Mouse (Mus musculus) adrenal gland, postnatal 36 days (tissue): ENCODE results near the gene Gm32742. TPM values are rescaled to one million over a fixed set of nuclear protein-coding genes. Genes with fewer than 3 reads are reported as not detected.

Source experiments
- DNase-seq, 2 experiments: peaks; one replicate each; pipeline ENCODE4 v3.0.0; 2021; ENCODE audit warnings: mixed read lengths in 1 of 2
- long read RNA-seq, 2 experiments: library from polyadenylated mRNA; stranded (forward); transcript quantifications; one replicate each; pipeline ENCODE4 v2.0.0; 2021; ENCODE audit warnings: borderline sequencing depth in 2 of 2
- total RNA-seq, 2 experiments: library from RNA; stranded (reverse); gene quantifications; 2 replicates each; pipeline ENCODE4 v1.2.3; 2021

The Gm32742 gene
- not detected for total RNA-seq
- long read RNA-seq, experiment 1: 0 reads
- long read RNA-seq, experiment 2: 0 reads

DNA sequence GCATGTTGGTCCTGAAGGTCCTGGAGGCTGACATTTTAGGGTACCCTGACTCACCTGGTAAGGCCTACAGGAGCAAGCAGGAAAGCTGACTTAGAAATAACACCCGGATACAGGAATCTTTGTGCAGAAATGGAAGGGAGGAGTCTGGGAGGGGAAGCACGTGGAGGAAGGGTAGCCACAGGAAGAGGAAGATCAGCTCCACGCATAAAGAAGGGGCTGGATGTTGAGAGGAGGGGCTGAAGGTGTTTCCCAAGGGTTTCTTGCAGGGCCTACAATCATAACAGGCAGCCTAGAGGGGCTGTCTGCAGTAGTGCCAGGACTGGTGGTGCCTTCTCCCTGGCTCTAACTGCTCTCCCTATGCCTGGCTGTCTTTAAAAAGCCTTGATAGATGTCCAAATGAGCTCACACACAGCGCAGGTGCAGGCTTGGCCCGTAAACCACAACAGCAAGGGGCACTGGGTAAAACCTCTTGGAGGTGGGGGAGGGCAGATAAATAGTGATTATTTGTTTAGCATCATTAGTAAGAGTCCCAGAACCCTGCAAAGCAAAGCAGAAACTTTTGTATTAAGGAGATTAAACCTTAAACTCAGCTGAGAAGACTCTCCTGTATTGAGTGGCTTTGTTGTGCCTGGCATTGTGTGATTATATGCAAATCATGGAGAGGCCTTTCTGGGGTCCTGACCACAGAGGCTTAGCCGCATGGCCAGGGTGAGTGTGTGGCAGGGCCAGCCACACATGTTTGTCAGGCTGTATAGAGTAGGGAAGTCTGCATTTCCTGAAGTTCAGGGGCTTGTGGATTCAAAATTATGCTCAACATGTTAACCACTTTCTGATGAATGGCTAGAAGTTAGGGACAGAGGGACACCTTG, at the start of gene Gm32742:
Gene Gm32742, minus strand, starts transcription at position 206 of the 869 bp plus-strand sequence.
- no peak for DNase-seq

DNA sequence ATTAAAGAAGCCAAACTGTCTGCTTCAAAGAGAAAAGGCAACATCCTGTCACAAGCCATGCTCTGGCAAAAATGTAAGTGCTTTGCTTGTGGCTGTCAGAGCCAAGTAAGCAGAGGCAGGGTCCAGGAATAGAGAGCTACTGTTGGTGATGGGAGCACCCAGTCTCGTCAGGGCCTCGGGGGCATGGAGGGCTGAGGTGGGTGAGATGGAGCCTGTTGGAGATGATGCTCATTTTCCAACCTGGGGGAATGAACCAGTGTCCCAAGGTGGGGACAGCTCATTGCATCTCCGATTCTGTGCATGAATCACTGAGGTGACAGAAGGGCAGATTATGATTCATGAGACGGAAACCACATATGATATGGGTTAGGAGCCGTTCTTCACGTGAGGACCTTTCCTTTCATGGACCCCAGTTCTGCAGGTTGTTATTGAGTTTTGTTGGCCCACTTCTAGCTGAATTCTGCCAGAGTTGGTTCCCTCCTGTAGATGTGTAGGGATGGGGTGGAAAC, 48.5 kb upstream of the Gm32742 start:
- DNase-seq: no peak

DNA sequence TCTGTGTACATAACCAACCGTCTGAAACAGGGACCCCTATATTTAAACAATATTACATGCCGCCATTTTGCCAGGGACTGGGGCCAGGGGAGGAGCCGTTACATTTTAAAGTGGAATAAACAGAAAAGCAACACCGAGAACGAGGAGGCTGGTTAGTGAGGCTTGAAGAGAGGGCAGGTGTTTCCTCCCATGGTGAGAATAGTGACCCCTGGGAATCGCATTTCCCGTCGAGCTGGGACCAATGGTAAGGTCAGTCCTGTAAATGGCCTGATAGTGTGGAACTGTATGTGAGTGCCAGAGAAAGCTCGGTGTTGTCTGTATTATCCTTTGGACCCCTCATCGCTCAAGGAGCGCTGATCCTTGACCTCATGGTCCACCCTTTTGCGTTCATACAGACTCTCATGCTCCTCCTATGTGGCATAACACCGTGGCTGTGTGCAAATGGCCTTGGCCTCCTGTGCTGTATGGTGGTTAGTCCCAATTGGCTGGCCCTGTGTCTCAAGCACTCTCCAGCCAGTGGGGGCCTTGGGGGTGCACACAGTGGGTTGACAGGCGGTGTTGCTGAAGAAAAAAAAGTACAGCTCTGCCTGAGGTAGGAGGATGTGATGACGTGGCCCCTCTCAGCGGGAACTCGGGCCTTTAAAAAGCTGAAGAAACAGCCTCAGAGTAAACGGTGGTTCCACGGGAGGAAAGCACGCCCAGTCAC, 47.9 kb upstream of the Gm32742 start, which contains the start of gene Pou2af1:
Gene Pou2af1, plus strand, starts transcription at position 686 of the 706 bp plus-strand sequence.
- no peak for DNase-seq

DNA sequence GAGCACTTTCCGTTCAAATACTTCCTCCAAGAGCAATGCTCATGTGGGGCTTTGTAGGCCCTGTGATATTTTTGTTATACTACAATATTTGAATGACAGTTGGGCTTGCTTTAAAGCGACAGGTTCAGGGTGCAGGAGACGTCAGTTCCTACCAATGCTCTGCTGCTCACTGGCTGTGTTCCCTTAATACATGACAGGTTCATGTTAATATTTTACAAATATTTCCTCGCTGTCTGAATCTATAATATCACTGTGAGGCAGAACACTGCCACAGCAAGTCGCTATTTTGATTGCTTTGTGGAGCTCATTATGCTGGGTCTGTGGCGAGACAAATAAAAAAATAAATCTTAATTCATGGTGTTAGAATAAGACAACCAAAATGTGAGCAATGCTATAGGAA, 45.9 kb upstream of the Gm32742 start:
- DNase-seq: no peak

DNA sequence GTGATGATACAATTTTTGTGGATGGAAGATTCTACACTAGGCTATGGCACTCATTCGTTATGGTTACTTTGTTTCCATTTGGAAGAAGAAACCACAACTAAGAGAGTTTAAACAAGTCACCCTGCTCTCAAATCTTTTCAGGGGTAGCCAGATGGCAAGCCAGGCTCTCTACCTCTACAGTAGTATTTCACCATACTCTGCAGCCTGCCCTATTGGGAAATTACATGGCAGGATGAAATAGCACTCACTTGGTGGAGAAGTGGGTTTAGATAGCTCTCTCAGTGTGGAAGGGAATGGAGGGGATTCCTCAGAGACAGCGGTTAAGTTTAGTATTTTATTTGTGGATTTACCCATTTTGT, 43.6 kb upstream of the Gm32742 start:
- DNase-seq: no peak

DNA sequence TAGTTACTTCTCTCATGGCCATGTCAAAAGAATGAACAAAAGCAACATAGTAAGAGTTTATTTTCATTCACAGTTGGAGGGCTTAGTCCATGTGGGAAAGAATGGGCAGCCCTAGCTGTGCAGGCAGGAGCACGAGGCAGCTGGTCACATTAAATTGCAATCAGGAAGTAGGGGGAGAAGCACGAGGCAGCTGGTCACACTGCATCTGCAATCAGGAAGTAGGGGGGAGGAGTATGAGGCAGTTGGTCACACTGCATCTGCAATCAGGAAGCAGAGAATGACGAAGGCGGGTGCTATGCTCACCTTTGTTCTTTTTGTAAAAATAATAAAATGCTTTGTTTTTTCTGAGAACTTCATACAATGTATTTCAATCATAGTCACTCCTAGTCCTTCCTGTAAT, 29.5 kb upstream of the Gm32742 start:
- DNase-seq: no peak

DNA sequence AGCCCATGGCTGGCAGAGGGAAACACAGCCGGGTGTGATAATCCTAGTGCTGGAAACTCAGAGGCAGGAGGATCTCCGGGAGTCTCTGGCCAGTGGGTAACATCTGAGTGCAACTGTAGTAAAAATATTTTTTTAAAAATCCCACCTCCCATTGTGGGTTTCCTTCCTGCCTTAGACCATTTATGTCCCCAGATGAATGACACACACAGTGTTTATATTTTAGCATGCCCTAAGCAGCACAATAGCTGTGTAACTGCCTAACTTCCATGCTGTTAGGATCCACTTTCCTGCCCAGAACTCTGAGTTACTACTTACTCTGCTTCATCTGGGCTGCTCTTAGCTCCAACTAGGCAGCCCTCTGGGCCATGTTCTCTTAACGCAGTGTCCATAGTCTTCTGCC, 25.3 kb upstream of the Gm32742 start:
- no peak for DNase-seq

DNA sequence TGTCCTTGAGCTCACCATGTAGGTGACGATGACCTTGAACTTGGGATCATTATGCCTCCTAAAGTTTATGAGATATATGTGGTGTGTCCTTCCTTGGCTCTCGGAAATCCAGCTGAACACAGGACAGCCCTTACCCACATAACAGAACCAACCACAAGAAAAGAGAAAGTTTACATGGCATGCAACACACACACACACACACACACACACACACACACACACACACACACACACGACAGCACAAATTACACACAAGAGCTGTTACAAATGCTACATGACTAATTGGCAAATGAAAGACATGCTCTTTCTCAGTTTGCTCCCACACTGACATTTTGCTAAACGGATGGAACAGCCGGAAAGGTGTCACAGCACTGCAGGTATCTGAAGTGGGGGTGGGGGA, 20.6 kb upstream of the Gm32742 start:
- no peak for DNase-seq

DNA sequence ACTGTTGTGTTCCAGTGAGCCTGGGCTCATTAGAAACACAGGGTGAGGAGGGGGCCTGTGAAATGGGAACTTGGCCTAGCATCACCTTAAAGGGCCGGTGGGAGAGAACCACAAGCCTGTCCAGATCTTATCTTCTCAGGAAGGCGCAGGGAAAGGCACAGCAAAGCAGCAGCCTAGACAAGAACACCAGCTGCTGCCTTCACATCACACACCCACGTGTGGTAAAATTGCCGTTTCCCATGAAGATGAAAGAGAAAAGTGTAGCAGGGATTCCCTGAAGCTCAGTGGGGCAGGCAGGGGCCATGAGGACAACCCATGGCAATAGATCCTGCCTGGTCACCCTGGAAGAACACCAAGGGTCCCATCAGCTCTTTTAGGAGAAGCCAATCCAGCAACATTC, 20.1 kb upstream of the Gm32742 start:
- DNase-seq: no peak

DNA sequence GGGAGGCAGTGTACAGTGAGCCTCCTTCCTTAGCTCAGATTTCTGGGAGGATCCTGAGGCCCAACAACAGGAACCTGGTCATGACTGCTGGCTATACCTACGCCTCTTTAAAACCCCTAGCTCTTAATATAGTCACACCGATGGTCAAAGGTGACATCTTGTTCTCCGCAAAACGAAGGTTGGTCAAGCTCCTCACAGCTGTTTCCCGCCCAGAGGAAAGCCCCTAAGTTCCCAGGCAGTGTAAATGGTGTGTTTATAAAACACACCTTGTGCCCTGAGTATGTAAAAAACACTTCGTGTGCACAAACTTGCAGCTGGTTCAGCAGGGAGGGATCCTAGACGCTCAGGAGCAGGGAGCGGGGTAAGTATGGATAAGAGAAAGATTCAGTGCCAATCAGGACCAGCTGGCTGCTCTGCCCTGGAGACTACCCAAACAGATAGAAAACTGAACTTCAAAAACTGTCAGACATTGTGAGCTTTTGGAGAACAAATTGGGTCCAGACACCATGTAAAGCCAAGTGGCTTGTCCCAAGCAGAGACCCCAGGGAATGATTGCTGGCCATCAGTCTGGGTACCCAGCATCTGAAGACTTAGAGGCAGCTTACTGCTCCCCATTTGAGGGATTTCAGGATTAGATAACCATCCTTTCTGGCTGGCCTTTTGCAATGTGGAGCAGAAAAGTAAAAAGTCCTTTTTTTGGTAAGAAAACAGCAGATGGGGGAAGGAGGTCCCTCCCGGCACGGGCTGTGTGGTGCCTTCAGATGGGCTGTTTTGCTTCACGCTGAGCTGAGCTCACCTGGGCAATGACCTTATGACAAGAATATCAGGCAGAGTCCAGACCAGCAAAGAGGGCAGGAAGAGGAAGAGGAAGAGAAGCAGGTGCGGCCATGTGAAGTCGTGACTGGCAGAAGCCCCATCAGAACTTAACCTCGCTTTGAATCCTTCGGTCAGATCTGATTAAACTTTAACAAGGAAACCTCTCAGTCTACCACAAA, 17.7 kb upstream of the Gm32742 start:
- no peak for DNase-seq

DNA sequence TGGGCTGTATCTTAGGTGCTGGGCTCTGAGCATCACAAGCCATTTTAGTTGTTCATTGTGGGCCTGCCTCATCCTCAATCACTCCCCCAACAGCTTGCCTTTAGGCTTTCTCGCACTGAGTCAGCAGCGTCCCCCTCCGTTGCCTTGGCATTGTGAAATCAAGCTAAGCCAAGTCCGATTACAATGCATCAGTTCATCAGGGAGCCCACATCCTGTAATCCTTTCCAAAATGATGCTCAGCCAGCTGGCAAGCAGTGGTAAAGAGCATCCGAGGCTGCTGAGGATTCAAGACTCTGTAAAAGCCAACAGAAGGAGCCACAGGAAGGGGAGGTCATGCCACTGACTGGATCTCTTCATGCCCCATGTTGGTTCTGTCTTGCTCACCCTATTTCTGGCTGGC, 15.3 kb upstream of the Gm32742 start:
- DNase-seq: no peak

DNA sequence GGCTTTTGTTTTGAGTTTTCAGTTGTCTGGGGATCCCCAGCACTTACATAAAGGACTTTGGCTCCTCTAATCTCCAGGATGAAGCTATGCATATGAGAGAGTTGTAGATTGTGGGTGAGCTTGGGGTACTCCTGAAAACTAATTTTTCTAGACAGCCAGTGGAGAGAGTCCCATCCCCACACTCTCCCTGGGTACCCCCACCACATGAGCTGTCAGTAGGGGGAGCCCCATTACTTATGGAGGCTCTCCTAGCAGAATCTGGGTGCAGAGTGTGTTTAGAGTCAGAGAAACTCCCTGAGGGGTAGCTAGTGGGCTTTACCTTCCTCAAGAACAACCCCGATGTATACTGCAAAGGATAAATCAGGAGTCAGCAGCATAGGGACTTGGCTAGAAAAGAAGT, 13.0 kb upstream of the Gm32742 start:
- DNase-seq: peak in 1 of 2 experiments; percentile 18

DNA sequence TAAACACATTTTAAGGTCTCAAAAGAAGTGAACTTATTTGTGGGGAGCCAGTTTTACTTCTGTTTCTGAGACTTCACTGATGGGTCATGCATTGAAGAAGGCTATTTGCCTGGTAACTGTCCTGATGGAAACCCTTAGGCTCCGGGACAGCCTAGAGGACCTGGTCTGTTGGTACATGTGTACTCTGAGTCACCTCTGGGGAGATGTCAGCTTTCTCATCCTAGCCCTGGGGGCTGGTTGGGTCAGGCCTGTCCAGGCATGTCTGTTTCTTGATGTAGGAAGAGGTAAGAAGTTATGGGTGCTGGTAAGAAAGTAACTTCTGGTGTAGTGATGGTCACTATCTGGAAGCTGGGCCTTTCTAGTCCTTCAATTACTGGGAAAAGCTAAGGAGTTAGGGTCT, 10.4 kb upstream of the Gm32742 start:
- no peak for DNase-seq

DNA sequence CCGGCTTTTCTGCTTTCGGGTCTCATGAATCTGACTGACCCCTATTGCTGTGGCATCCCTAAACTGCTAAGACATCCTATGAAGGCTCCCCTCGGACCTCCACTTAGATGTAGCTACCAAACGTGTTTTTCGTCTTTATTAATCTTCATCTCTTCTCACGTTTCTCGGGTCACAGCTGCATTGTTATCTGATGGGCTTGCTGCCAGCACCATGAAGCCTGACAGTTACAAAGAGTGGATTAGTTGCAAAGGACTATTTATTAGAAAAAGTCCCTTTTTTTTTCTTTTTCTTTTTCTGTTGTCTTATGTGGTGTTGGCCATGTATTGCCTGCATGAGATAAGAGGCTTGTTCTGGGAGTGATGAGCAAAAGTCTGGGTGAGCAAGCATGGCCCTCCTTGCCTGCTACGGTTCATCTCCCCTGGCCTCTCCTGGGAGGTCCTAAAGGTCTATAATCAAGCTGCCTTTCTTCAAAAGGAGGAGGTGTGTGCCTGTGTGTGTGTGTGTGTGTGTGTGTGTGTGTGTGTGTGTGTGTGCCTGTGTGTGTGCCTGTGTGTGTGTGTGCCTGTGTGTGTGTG, 9.7 kb upstream of the Gm32742 start:
- DNase-seq: peak; percentile 21 to 56

DNA sequence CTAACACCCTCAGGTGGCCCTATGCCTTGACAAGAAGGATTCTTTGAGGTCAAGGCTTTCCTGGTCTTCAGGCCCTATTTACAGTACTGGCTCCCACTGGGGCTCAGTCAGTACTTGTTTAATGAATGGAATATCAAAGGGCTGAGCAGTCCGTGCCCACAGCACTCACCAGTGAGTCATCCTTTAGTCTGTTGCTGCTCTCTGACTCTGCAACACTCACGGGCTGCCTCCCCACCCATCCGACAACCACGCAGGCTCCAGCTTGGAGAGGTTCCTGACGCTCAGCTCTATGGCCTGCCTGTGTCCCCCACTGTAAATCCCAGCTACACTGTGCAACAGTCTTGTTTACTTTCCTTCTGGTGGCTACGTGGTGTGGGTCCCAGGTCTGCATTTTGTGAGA, 5.0 kb upstream of the Gm32742 start:
- DNase-seq: peak; percentile 43 to 63

DNA sequence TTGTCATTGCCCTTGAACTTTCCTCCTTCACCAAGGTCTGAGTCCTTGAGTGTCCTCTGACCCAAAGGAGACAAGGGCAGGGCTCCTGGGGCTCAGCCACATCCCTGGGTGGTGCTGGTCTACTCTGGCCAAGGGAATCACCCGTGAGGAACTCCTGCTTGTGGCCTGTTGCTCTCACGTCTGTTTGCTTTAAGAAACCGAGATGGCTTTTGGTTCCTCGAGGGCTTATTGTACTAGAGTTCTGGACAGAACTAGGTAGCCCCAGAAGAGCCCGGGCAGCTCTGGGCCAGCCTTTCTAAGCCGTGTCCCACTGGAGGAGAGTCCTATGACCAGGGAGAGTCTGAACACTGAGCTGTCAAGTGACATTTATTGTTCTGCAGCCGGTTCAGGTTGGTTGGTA, 3.8 kb upstream of the Gm32742 start:
- DNase-seq: no peak

DNA sequence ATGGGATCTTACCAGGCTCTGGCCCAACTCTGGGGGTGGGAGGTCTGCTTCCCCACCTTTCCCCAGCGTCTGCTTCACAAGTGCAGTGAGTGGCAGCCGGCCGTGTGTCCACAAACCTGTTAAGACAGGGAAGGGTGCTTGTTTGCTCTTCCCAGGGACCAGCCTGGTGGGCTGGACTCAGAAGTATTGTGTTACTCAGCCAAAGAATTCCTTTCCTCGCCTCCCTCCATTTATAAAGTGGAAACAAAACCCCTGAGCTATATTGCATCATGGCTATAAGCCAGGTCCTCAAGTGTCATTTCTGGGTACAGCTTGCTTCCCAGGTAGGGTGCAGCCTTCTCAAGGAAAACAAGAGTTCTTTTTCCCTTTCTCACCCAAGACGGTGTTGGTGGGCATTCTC, 3.4 kb upstream of the Gm32742 start:
- DNase-seq: no peak

DNA sequence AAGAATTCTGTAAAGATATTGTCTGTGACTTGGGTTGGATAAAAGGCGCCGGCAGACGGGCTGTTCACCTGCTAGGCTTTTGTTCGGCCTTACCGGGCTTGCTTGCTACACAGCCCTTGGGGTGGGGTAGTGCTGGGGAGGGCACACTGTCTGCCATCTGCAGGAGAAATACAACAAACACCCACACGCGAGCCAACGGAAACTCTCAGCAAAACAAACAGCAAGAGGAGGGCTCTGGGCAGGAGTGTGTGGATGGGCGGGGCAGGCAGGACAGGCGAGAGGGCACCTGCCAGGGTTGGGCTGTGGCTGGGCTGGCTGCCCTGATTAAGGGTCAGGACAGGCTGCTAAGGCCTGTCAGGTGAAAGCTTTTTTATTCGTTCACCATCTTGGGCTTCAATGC, 2.6 kb upstream of the Gm32742 start:
- DNase-seq: no peak

DNA sequence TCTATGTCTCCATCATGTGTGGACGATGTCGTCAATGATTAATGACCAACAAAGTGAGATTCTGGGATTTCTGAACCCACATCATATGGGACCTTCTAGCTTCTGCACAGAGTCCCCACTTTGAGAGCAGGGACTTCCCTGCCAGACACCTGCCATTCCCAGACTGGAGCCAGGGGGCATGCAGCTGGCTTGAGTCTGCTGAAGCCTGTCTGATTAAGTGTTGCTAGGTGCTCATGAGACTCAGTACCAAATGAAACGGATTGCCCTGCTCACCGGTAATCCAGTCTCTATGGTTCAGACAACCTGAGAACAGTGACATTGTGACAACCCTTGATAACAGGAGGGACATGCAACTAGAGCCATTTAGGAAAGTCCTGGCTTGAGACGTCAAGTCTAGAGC, 1.3 kb downstream of the Gm32742 start:
- DNase-seq: no peak

DNA sequence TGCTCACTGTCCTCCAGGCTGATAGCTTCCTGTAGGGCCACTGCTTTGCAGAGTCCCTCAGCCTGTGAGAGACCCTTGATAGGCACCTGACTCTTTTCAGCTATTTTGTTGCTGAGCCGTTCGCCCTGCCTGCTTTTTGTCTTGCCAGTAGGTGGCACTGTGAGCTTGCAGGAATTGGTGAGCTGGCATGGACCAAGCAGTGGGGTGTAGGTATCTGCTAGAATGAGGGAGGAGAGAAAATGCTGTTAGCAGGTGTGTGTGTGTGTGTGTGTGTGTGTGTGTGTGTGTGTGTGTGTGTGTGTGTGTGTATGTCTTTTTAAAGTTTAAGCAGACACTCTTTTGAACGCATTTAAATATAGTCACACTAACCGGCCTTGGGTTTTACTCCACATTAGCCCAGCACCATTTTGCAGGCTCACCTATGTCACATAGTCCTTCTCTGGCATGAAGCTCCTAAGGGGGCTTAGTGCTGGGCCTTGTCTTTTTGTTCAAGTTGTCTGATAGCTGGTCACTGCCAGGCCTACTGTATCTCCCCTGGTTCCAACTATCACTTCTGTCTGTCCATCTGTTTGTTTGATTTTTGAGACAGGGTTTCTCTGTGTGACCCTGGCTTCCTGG, 3.4 kb downstream of the Gm32742 start:
- DNase-seq: peak; percentile 79 to 84

DNA sequence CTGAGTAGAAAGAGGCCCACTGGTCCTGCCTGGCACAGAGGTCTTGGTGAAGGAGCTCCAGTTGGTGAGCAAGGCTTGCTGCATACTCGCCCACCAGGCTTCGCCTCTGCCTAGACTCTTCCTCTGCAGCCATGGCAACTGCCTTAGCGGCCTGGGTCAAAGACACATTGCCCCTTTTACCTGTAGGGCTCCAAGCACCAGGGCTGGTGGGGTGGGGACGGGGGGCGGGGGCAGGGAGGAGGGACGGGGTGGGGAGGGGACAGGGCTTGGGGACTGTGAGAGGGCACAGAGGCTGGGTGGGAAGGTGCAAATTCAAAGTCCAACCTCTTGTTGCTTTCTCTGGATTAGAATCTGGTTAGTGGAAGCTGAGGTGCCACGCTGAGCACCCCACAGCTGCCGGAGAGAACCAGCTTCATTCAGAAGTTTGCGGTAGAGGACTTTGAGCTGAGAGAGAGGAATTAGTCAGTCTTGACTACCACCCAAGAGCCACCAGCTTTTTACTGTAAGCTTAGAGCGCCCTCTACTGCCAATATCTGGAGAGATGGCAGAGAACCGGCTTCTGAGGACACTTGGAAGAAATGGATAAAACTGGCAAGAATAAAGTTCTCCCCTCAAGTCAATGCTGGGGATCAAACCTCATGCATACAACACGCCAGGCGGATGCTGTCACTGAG, 13.1 kb downstream of the Gm32742 start:
- DNase-seq: peak; percentile 50 to 70
